Comparison of ENCODE assay signal across 10 mouse cellular contexts in the genomic region with DNA sequence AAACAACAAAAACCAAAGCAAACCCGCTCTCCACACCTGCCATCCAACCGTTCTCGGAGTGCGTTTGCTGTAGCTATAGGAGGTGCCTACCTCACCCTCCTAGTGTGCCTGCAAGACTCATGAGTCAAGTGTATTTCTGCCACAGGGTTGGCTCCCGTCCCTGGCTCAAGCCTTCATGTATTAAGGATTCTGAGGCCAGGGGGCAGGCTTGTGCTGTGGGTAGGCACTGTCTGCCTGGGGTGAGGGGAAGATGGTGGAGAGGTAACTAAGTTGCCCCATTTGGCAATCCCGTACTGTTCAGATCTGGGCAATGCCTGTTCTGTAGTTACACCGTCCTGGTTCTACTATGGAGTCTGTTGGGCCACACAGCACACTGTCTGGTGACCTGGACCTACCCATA.
A peak's percentile ranks its signal among the peaks of the same experiment; 100 is the strongest.
DNase-seq lines count a peak whose midpoint lies in the region; ATAC-seq lines count a peak whose summit lies in the region.
"Had no signal": no experiment of that assay in that cellular context is flagged by ENCODE, and none has a peak within 500 bp of the region (broad histone marks: within the 10 kb centered on the region; RNA-seq: fewer than 3 reads in every experiment).

No protein-coding gene starts in this region.

- intact Hi-C loops in gastrocnemius, postnatal 14 days (cut with DNase I; ENCODE audit: low total_unique reads), result loop anchor here (5.0 to 10.0 kb wide), 3 partner anchors 42 to 79 kb away; no protein-coding TSS in a partner anchor

- WGBS in stomach, embryonic 16.5 days, result 80% methylated on average over 7 of the region's 7 CpGs

- H3K9me3 ChIP-seq in stomach, embryonic 16.5 days (replicated peaks; ENCODE audit: control insufficient read depth, low read length), result no peaks in the 10 kb centered on the region
- H3K9me3 ChIP-seq: lung, embryonic 15.5 days had no signal

- H3K27ac ChIP-seq in stomach, embryonic 16.5 days (ENCODE audit: low read length), result no peak overlapping the region

- peak overlapping the region; percentile 12; the same call in 1 of the 2 replicates for H3K9ac ChIP-seq in stomach, embryonic 16.5 days (ENCODE audit: low read length)
- H3K9ac ChIP-seq: lung, embryonic 15.5 days had no signal

- no peak overlapping the region for H3K4me2 ChIP-seq in stomach, embryonic 16.5 days (ENCODE audit: low read depth, low read length)
- H3K4me2 ChIP-seq: lung, embryonic 15.5 days had no signal

- H3K27me3 ChIP-seq in stomach, embryonic 16.5 days (ENCODE audit: control insufficient read depth, insufficient read depth, low read length), result no peaks in the 10 kb centered on the region
- H3K27me3 ChIP-seq: lung, embryonic 15.5 days had no signal

- H3K4me3 ChIP-seq in stomach, embryonic 16.5 days (replicated peaks; ENCODE audit: low read length), result no peak overlapping the region
- H3K4me3 ChIP-seq: lung, embryonic 15.5 days had no signal

- ATAC-seq in stomach, embryonic 16.5 days (ENCODE audit: insufficient read depth, low FRiP score), result no peak

- H3K36me3 ChIP-seq in stomach, embryonic 16.5 days (ENCODE audit: control insufficient read depth, insufficient read depth, low read length), result no peaks in the 10 kb centered on the region
- H3K36me3 ChIP-seq: lung, embryonic 15.5 days had no signal

- H3K4me1 ChIP-seq in stomach, embryonic 16.5 days (ENCODE audit: control insufficient read depth, insufficient read depth, low read length), result peaks cover 95% of the 10 kb centered on the region

- DNase-seq in layer of hippocampus, postnatal 10 days (ENCODE audit: low spot score in 2 of 2), result peak; percentile 41 to 51
- no peak for DNase-seq in layer of hippocampus, adult 9-11 months
- peak; percentile 76 for DNase-seq in NIH3T3 (ENCODE audit: low read depth)
- DNase-seq in gastrocnemius, postnatal 14 days, result peak; percentile 64
- DNase-seq in urinary bladder, postnatal 14 days (ENCODE audit: low spot score), result no peak
- no peak for DNase-seq in retina, postnatal 1 day
- no peak for DNase-seq in cerebellum, adult 11-12 months
- DNase-seq: cerebellum, postnatal 14 days had no signal

Comparison
In these comparisons a context has a peak if more than half of its experiments do, and no peak if none do; other contexts are left out.
1. DNase-seq: peak in layer of hippocampus, postnatal 10 days (2 of 2), NIH3T3 (single experiment) and gastrocnemius, postnatal 14 days (single experiment); none in layer of hippocampus, adult 9-11 months (single experiment), urinary bladder, postnatal 14 days (single experiment), retina, postnatal 1 day (single experiment) and cerebellum, adult 11-12 months (single experiment).